Mouse (Mus musculus): ENCODE measurements around the gene Uqcr11. TPM values are rescaled to one million over a fixed set of nuclear protein-coding genes. Genes with fewer than 3 reads are reported as not detected.

The Uqcr11 gene
- polyA plus RNA-seq, 2 experiments: 707 to 718 TPM

- Histone ChIP-seq H3K9me3 (ENCODE audit: control insufficient read depth, low read length) (no peaks in the 10 kb centered on the region), H3K4me1 (ENCODE audit: control insufficient read depth, insufficient read depth, low read length) (no peaks in the 10 kb centered on the region), H3K27me3 (ENCODE audit: control insufficient read depth, insufficient read depth, low read length) (no peaks in the 10 kb centered on the region), H3K36me3 (ENCODE audit: control insufficient read depth, insufficient read depth, low read length) (peaks cover 100% of the 10 kb centered on the region), H3K27ac (replicated peaks; ENCODE audit: low read depth, low read length) (no peak overlapping the region), H3K4me2 (replicated peaks; ENCODE audit: low read depth, low read length, severe bottlenecking) (no peak overlapping the region), H3K4me3 (replicated peaks; ENCODE audit: low read length) (no peak overlapping the region), H3K9ac (ENCODE audit: low read depth, low read length, severe bottlenecking) (no peak overlapping the region)
- no peak for ATAC-seq (ENCODE audit: low FRiP score, low read depth)
- WGBS: 96% methylated on average over 8 of the region's 8 CpGs
- DNase-seq (ENCODE audit: low spot score): no peak
- TF ChIP-seq POLR2A (IDR thresholded peaks at IDR 0.05; ENCODE audit: borderline replicate concordance, extremely low read depth, insufficient read depth, insufficient read length): no peak
These were observed 14.6 kb upstream of the Uqcr11 start for GRCm38 (mm10) chr10:80421208-80421607.

- Histone ChIP-seq H3K27ac (replicated peaks; ENCODE audit: low read depth, low read length) (no peak overlapping the region), H3K4me1 (ENCODE audit: control insufficient read depth, insufficient read depth, low read length) (no peaks in the 10 kb centered on the region), H3K27me3 (ENCODE audit: control insufficient read depth, insufficient read depth, low read length) (no peaks in the 10 kb centered on the region), H3K9ac (ENCODE audit: low read depth, low read length, severe bottlenecking) (no peak overlapping the region), H3K4me2 (replicated peaks; ENCODE audit: low read depth, low read length, severe bottlenecking) (no peak overlapping the region), H3K4me3 (replicated peaks; ENCODE audit: low read length) (no peak overlapping the region), H3K9me3 (ENCODE audit: control insufficient read depth, low read length) (no peaks in the 10 kb centered on the region), H3K36me3 (ENCODE audit: control insufficient read depth, insufficient read depth, low read length) (peaks cover 100% of the 10 kb centered on the region)
- DNase-seq (ENCODE audit: low spot score): no peak
- ATAC-seq (ENCODE audit: low FRiP score, low read depth): no peak
- 96% methylated on average over 10 of the region's 10 CpGs for WGBS
- TF ChIP-seq POLR2A (IDR thresholded peaks at IDR 0.05; ENCODE audit: borderline replicate concordance, extremely low read depth, insufficient read depth, insufficient read length): no peak
These were observed 14.1 kb upstream of the Uqcr11 start for GRCm38 (mm10) chr10:80420729-80421128.

GRCm38 (mm10) chr10:80419419-80419818 is 12.8 kb upstream of the Uqcr11 start:
- Histone ChIP-seq H3K4me3 (replicated peaks; ENCODE audit: low read length) (no peak overlapping the region), H3K9me3 (ENCODE audit: control insufficient read depth, low read length) (no peaks in the 10 kb centered on the region), H3K36me3 (ENCODE audit: control insufficient read depth, insufficient read depth, low read length) (peaks cover 100% of the 10 kb centered on the region), H3K27ac (replicated peaks; ENCODE audit: low read depth, low read length) (no peak overlapping the region), H3K4me1 (ENCODE audit: control insufficient read depth, insufficient read depth, low read length) (no peaks in the 10 kb centered on the region), H3K4me2 (replicated peaks; ENCODE audit: low read depth, low read length, severe bottlenecking) (no peak overlapping the region), H3K27me3 (ENCODE audit: control insufficient read depth, insufficient read depth, low read length) (no peaks in the 10 kb centered on the region), H3K9ac (ENCODE audit: low read depth, low read length, severe bottlenecking) (no peak overlapping the region)
- ATAC-seq (ENCODE audit: low FRiP score, low read depth) (no peak), DNase-seq (ENCODE audit: low spot score) (no peak)
- TF ChIP-seq POLR2A (IDR thresholded peaks at IDR 0.05; ENCODE audit: borderline replicate concordance, extremely low read depth, insufficient read depth, insufficient read length): no peak
- 91% methylated on average over 8 of the region's 8 CpGs for WGBS

GRCm38 (mm10) chr10:80418311-80418710 is 11.7 kb upstream of the Uqcr11 start:
- DNase-seq (ENCODE audit: low spot score) (peak; percentile 31), ATAC-seq (ENCODE audit: low FRiP score, low read depth) (no peak)
- no peaks in the 10 kb centered on the region for H3K27me3 ChIP-seq (ENCODE audit: control insufficient read depth, insufficient read depth, low read length)
- no peak overlapping the region; the same call in 1 of the 2 replicates for H3K27ac ChIP-seq (replicated peaks; ENCODE audit: low read depth, low read length)
- H3K4me3 ChIP-seq (replicated peaks; ENCODE audit: low read length): no peak overlapping the region
- H3K9me3 ChIP-seq (ENCODE audit: control insufficient read depth, low read length): no peaks in the 10 kb centered on the region
- no peak overlapping the region for H3K4me2 ChIP-seq (replicated peaks; ENCODE audit: low read depth, low read length, severe bottlenecking)
- 62% methylated on average over 3 of the region's 3 CpGs for WGBS
- no peak overlapping the region for H3K9ac ChIP-seq (ENCODE audit: low read depth, low read length, severe bottlenecking)
- no peak for TF ChIP-seq POLR2A (IDR thresholded peaks at IDR 0.05; ENCODE audit: borderline replicate concordance, extremely low read depth, insufficient read depth, insufficient read length)
- peaks cover 99% of the 10 kb centered on the region for H3K36me3 ChIP-seq (ENCODE audit: control insufficient read depth, insufficient read depth, low read length)
- no peaks in the 10 kb centered on the region for H3K4me1 ChIP-seq (ENCODE audit: control insufficient read depth, insufficient read depth, low read length)

- 100% methylated on average over 1 of the region's 1 CpGs for WGBS
- no peak overlapping the region for H3K9ac ChIP-seq (ENCODE audit: low read depth, low read length, severe bottlenecking)
- no peak for TF ChIP-seq POLR2A (IDR thresholded peaks at IDR 0.05; ENCODE audit: borderline replicate concordance, extremely low read depth, insufficient read depth, insufficient read length)
- H3K9me3 ChIP-seq (ENCODE audit: control insufficient read depth, low read length): no peaks in the 10 kb centered on the region
- H3K27ac ChIP-seq (replicated peaks; ENCODE audit: low read depth, low read length): no peak overlapping the region
- H3K4me2 ChIP-seq (replicated peaks; ENCODE audit: low read depth, low read length, severe bottlenecking): no peak overlapping the region
- H3K27me3 ChIP-seq (ENCODE audit: control insufficient read depth, insufficient read depth, low read length): no peaks in the 10 kb centered on the region
- no peaks in the 10 kb centered on the region for H3K4me1 ChIP-seq (ENCODE audit: control insufficient read depth, insufficient read depth, low read length)
- no peak for ATAC-seq (ENCODE audit: low FRiP score, low read depth)
- peaks cover 99% of the 10 kb centered on the region for H3K36me3 ChIP-seq (ENCODE audit: control insufficient read depth, insufficient read depth, low read length)
- DNase-seq (ENCODE audit: low spot score): no peak
- no peak overlapping the region for H3K4me3 ChIP-seq (replicated peaks; ENCODE audit: low read length)
These were observed 11.2 kb upstream of the Uqcr11 start for GRCm38 (mm10) chr10:80417841-80418240.

GRCm38 (mm10) chr10:80417371-80417770 is 10.7 kb upstream of the Uqcr11 start:
- Histone ChIP-seq H3K4me1 (ENCODE audit: control insufficient read depth, insufficient read depth, low read length) (no peaks in the 10 kb centered on the region), H3K36me3 (ENCODE audit: control insufficient read depth, insufficient read depth, low read length) (peaks cover 99% of the 10 kb centered on the region), H3K27ac (replicated peaks; ENCODE audit: low read depth, low read length) (no peak overlapping the region), H3K27me3 (ENCODE audit: control insufficient read depth, insufficient read depth, low read length) (no peaks in the 10 kb centered on the region), H3K9ac (ENCODE audit: low read depth, low read length, severe bottlenecking) (no peak overlapping the region), H3K4me2 (replicated peaks; ENCODE audit: low read depth, low read length, severe bottlenecking) (no peak overlapping the region), H3K9me3 (ENCODE audit: control insufficient read depth, low read length) (no peaks in the 10 kb centered on the region), H3K4me3 (replicated peaks; ENCODE audit: low read length) (no peak overlapping the region)
- 83% methylated on average over 9 of the region's 10 CpGs for WGBS
- TF ChIP-seq POLR2A (IDR thresholded peaks at IDR 0.05; ENCODE audit: borderline replicate concordance, extremely low read depth, insufficient read depth, insufficient read length): no peak
- DNase-seq (ENCODE audit: low spot score) (no peak), ATAC-seq (ENCODE audit: low FRiP score, low read depth) (no peak)
